Mouse (Mus musculus) MEL-GATA-1-ER (cell line): ENCODE measurements around the gene Mtx1.
"Not testable (repeated sequence)": the region's sequence is repeated elsewhere in the genome, so short reads cannot be mapped to it uniquely, and the experiment has no call there.

Experiments used
- DNase-seq: peaks from one replicate; pipeline ENCODE4 v3.0.0-alpha.2; 2012; ENCODE audit warnings: low read depth; ENCODE audit errors: extremely low read depth

Mtx1 gene

DNA sequence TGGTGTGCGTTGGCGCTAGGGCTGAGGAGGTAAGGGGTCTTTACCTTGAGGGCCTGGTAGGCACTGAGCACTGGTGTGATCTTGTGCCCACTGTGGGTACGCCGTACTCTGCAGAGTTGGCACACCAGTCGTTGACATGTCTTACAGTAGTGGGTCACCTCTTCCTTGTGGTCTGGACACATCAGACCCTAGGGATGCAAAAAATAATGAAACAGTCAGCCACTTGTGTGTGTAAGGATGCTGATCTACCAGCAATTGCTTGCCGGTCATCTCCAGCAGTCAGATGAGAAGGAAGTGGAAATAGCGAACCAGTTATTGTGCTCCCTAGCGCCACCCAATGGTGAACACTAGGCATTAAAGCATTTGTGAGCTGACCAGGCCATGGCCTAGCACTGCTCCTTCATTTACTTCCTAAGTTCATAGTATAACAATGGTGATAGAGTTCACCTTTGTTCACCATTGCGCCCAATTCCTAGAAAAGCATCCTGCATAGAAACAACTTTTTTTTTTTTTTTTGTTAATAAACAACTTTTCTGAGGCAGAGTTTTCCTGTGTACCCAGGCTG, 15.5 kb upstream of the Mtx1 start:
- peak; percentile 75 for DNase-seq

DNA sequence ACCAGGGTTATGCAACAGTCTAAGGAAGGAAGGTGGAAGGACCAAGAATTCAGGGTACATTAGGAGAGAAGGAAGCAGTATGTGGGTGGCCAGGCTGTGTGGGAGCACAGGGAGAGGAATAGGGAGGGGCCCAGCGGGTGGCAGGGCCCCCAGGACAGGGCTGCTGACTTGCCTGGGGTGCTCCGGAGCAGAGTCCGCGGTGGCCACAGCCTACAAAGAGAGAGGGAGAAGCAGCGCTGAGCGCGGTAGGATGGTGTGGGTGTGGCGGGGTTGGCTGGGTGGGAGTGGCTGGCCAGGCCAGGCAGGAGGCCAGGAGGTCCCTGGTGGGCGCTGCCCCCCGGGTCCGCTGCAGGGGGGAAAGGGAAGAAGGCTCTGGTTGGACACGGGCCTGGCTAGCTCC, 11.6 kb upstream of the Mtx1 start:
- DNase-seq, result no peak

DNA sequence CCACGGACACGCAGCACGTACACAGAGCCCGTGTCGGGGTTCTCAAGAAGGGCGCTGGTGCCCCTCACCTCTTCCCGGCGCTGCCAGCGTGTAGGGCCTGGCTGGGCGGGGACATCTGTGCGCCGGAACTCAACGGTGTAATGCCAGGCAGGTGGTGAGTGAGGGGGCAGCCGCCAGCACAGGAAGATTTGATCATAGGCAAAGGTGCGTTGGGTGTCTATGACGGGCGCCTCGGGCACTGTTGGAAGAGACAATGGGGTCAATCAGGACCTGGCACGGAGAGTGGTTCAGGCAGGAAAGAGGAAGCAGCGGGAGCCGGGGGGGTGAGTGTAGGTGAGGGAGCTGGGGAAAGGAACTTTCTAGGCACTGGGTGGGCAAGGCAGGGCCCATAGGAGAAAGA, 10.8 kb upstream of the Mtx1 start:
- DNase-seq, result no peak

DNA sequence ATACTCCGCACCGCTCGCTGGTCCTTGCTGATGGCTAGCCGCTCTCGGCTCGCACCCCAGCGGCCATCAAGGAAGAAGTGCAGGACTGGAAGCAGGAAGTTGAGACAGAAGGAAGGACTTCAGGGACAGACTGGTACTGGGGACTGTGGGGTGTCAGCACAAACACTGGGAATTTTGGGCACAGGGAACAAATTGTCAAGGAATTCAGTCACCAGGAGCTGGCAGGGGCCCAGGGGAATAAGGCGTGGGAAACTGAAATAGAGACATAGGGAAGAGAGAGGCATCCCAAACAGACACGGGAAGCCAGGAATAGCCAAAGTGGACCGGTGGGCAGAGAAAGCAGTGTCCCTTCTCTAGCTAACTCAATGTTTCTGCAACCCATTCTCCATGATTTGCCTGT, 9.6 kb upstream of the Mtx1 start:
- no peak for DNase-seq

DNA sequence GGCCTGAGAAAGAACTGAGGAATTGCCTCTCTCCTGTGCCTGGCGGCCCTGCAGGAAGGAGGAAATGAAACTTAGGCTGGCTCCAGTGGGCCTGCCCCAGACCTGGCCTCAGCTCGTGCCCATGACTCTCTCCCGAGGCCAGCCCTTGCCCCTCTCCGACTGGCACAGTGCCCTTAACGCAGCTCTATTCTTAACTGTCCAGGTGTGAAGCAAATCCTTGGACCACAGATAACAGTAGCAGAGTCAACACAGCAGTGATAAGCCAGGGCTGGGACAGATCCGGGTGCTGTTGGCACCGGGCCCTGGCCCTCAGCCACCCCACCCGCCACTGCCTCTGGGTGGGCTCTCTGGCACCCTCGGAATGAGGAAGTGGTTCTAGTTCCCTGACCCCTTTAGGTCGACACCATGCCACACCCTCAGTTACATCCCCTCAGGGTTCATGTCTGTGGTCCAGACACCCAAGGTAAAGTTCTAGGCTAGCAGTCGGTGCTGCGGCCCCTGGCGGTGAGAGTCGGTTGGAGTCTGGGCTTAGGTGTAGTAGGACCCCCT, 6.7 kb upstream of the Mtx1 start:
- no peak for DNase-seq

GRCm38 (mm10) chr3:89232614-89233013, 5.7 kb upstream of the Mtx1 start:
- no peak for DNase-seq

- no peak for DNase-seq
Observed at GRCm38 (mm10) chr3:89231772-89232275, 4.9 kb upstream of the Mtx1 start.

DNA sequence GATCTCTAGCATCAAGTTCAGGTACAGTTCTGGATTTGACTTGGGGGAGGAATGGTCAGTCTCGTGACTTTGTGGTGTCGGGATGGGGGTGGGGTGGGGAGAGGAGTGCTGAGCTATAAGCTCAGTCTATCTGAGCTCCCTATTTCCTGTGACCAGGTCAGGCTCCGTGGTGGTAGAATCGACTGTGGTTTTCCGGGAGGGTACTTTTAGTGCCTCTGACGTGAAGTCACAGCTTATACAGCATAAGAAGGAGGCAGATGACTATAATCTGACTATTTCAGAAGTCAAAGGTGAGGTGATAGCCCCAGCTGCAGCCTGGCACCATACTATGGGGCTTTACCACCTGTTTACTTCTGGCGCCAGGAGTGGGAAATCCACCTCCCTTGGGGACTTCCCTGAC, 4.5 kb upstream of the Mtx1 start:
- no peak for DNase-seq

DNA sequence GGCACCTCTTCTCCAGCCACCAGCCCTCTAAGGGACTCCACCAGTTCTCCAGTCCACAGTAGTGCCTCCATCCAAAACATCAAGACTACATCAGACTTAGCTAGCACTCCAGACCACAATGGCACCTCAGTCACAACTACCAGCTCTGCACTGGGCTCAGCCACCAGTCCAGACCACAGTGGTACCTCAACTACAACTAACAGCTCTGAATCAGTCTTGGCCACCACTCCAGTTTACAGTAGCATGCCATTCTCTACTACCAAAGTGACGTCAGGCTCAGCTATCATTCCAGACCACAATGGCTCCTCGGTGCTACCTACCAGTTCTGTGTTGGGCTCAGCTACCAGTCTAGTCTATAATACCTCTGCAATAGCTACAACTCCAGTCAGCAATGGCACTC, 3.7 kb upstream of the Mtx1 start:
- no peak for DNase-seq

- no peak for DNase-seq
Observed at GRCm38 (mm10) chr3:89229276-89229675, 2.4 kb upstream of the Mtx1 start.

GRCm38 (mm10) chr3:89228836-89229235, 1.9 kb upstream of the Mtx1 start, which contains the start of gene Muc1:
Muc1 (plus strand) TSS chr3:89229057.
- no peak for DNase-seq

GRCm38 (mm10) chr3:89228180-89228549, 1.3 kb upstream of the Mtx1 start:
- DNase-seq, result peak; percentile 69

GRCm38 (mm10) chr3:89227307-89228179, 655 bp upstream of the Mtx1 start:
- no peak for DNase-seq

GRCm38 (mm10) chr3:89226361-89226760, 527 bp downstream of the Mtx1 start:
- DNase-seq, result no peak

GRCm38 (mm10) chr3:89225918-89226317, 970 bp downstream of the Mtx1 start:
- no peak for DNase-seq

DNA sequence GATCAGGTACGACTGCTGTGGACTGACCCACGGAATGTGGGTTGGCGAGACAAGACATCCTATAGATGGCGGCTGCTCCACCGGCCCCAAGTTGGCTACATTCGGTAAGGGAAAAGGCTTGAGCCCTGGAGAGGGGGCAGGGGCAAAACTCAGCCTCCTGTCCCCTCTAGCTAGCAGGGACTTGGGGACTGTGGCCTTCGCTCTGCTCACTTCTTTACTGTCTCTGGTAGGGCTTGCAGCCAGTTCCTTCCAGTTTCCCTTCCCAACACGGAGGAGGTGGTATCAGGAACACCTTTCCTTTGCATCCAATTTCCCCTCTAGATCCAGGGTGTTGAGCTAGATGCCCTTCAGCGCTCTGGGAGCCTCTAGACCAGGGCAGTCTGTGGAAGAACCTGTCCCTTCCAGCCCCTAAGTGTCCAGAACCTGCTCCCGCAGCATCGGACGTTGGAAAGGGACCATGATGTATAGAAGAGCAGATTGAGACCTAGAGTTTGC, 1.5 kb downstream of the Mtx1 start:
- no peak for DNase-seq

GRCm38 (mm10) chr3:89224796-89225195, 2.1 kb downstream of the Mtx1 start:
- no peak for DNase-seq

DNA sequence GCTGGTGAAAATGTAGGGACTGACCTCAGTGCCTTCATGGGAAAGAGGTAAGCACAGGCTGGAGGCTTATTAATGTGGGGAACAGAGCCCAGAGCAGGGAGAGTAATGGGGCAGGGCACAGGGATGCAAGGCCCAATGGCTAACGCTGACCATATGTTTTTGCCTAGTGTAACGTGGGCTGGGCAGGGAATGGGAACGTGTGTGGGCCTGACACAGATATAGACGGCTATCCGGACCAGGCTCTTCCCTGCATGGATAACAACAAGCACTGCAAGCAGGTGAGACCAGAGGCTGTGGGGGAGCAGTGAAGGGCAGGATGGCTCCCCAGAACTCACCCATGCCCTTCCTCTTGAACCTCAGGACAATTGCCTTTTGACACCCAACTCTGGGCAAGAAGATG, 5.7 kb downstream of the Mtx1 start:
- no peak for DNase-seq

GRCm38 (mm10) chr3:89219546-89219945, 7.3 kb downstream of the Mtx1 start:
- DNase-seq, result no peak

- no peak for DNase-seq
Observed at GRCm38 (mm10) chr3:89218271-89218670, 8.6 kb downstream of the Mtx1 start.

- DNase-seq, result not testable (repeated sequence)
Observed at GRCm38 (mm10) chr3:89216407-89216806, 10.5 kb downstream of the Mtx1 start.

DNA sequence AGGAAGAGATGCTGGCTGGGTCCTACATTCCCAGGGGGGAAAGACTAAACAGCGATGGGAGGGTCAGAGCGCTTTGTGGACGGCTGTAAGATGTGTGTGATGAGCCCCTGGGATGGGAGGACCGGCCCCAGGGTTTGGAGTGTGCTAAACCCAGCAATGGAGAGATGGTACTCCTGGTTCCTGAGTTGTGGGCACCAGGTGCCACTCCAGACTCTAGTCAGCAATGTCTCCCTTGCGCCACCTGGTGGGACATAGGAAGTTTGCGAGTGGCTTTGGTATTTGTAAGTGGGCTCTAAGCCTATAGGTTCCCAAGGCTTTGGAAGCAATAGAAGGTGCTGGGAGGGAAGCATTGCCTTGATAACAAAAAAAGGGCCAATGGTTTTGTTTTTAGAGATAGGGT, 11.0 kb downstream of the Mtx1 start:
- peak; percentile 87 for DNase-seq
